ENCODE assay signal across 10 mouse cellular contexts in genomic region chr9:115023708-115024383, GRCm38 (mm10). TPM values are rescaled to one million over a fixed set of nuclear protein-coding genes. Genes with fewer than 3 reads are reported as not detected.
DNase-seq lines count a peak whose midpoint lies in the region; ATAC-seq and TF ChIP-seq lines count a peak whose summit lies in the region.
"Had no signal": no experiment of that assay in that cellular context is flagged by ENCODE, and none has a peak within 500 bp of the region (broad histone marks: within the 10 kb centered on the region; RNA-seq: fewer than 3 reads in every experiment).

No protein-coding gene starts in this region.

- no peak overlapping the region for H3K4me2 ChIP-seq in forebrain, postnatal 0 days (ENCODE audit: low read depth)
- H3K4me2 ChIP-seq in liver, embryonic 11.5 days: no peak overlapping the region
- H3K4me2 ChIP-seq: embryonic facial prominence, embryonic 15.5 days; limb, embryonic 15.5 days had no signal

- H3K9me3 ChIP-seq in forebrain, postnatal 0 days (ENCODE audit: low read length): no peaks in the 10 kb centered on the region
- no peaks in the 10 kb centered on the region for H3K9me3 ChIP-seq in liver, embryonic 11.5 days (ENCODE audit: control insufficient read depth, low read length)
- H3K9me3 ChIP-seq: embryonic facial prominence, embryonic 15.5 days; limb, embryonic 15.5 days had no signal

- peak; percentile 64 for ATAC-seq in forebrain, postnatal 0 days
- ATAC-seq in liver, embryonic 11.5 days (replicated peaks; ENCODE audit: low FRiP score): no peak

- WGBS in forebrain, postnatal 0 days: 72% methylated on average over 10 of the region's 10 CpGs
- 88% methylated on average over 10 of the region's 10 CpGs for WGBS in liver, embryonic 11.5 days

- no peak for TF ChIP-seq CTCF in forebrain, postnatal 0 days (IDR thresholded peaks at IDR 0.05; ENCODE audit: low read depth)

- H3K9ac ChIP-seq in forebrain, postnatal 0 days: no peak overlapping the region
- no peak overlapping the region for H3K9ac ChIP-seq in liver, embryonic 11.5 days (ENCODE audit: low read depth, low read length)
- H3K9ac ChIP-seq: embryonic facial prominence, embryonic 15.5 days; limb, embryonic 15.5 days had no signal

- H3K4me3 ChIP-seq in forebrain, postnatal 0 days (ENCODE audit: low read depth, low read length): no peak overlapping the region
- H3K4me3 ChIP-seq in liver, embryonic 11.5 days (ENCODE audit: low read depth, low read length): no peak overlapping the region
- H3K4me3 ChIP-seq: embryonic facial prominence, embryonic 15.5 days; limb, embryonic 15.5 days had no signal

- no peaks in the 10 kb centered on the region for H3K36me3 ChIP-seq in forebrain, postnatal 0 days (ENCODE audit: insufficient read depth)
- no peaks in the 10 kb centered on the region for H3K36me3 ChIP-seq in liver, embryonic 11.5 days (ENCODE audit: control insufficient read depth, insufficient read depth, low read length)
- H3K36me3 ChIP-seq: embryonic facial prominence, embryonic 15.5 days; limb, embryonic 15.5 days had no signal

- no peaks in the 10 kb centered on the region for H3K4me1 ChIP-seq in forebrain, postnatal 0 days (ENCODE audit: insufficient read depth)
- H3K4me1 ChIP-seq in liver, embryonic 11.5 days (replicated peaks; ENCODE audit: control insufficient read depth, insufficient read depth, low read length): no peaks in the 10 kb centered on the region
- H3K4me1 ChIP-seq: embryonic facial prominence, embryonic 15.5 days; limb, embryonic 15.5 days had no signal

- intact Hi-C loops in heart, postnatal 14 days (cut with DNase I): no loop called here

- H3K27me3 ChIP-seq in forebrain, postnatal 0 days (ENCODE audit: insufficient read depth, low read length): no peaks in the 10 kb centered on the region
- no peaks in the 10 kb centered on the region for H3K27me3 ChIP-seq in liver, embryonic 11.5 days (replicated peaks; ENCODE audit: control insufficient read depth, insufficient read depth, low read length)
- H3K27me3 ChIP-seq: embryonic facial prominence, embryonic 15.5 days; limb, embryonic 15.5 days had no signal

- peak; percentile 26 for DNase-seq in retina, adult 2 months (ENCODE audit: low read depth, low spot score)
- no peak for DNase-seq in retina, embryonic 14.5 days (ENCODE audit: low spot score)
- DNase-seq in forebrain, postnatal 0 days: peak; percentile 70
- DNase-seq in heart, postnatal 14 days: peak; percentile 20 to 43
- DNase-seq in skeletal muscle tissue, adult 2 months (ENCODE audit: low read depth, low spot score): peak; percentile 62
- no peak for DNase-seq in liver, embryonic 11.5 days (ENCODE audit: low spot score)
- DNase-seq in adrenal gland, postnatal 4 days (ENCODE audit: low spot score in 2 of 2): no peak
- DNase-seq: retina, postnatal 1 day had no signal

- H3K27ac ChIP-seq in forebrain, postnatal 0 days (ENCODE audit: low read depth, low read length): peak overlapping the region; percentile 75
- H3K27ac ChIP-seq in liver, embryonic 11.5 days (ENCODE audit: low read depth, low read length): no peak overlapping the region
- H3K27ac ChIP-seq: embryonic facial prominence, embryonic 15.5 days; limb, embryonic 15.5 days had no signal

RNA-seq across cellular contexts. Expression of gene Rps27rt, which starts 41.3 kb away (rescaled TPM):
- 15.0 and 44.3 TPM in 2 replicates for total RNA-seq in forebrain, postnatal 0 days (2014; rRNA removed)
- polyA plus RNA-seq in forebrain, postnatal 0 days (2015; fragmentation: Nextera tagmentation; extraction: Ambion mirVana): 292 and 386 TPM in 2 replicates
- total RNA-seq in heart, postnatal 14 days (2021): 10 to 100 TPM; 13.5 to 32.5 TPM
- 358 and 423 TPM in 2 replicates for polyA plus RNA-seq in liver, embryonic 11.5 days (2014; fragmentation: Nextera tagmentation; extraction: Ambion mirVana)
- total RNA-seq in adrenal gland, postnatal 4 days (2021): 100 to 1,000 TPM; 126 to 158 TPM

RNA-seq across cellular contexts. Expression of gene Osbpl10, which starts 45.5 kb away (rescaled TPM):
- 19.2 and 22.4 TPM in 2 replicates for total RNA-seq in forebrain, postnatal 0 days (2014; rRNA removed)
- polyA plus RNA-seq in forebrain, postnatal 0 days (2015; fragmentation: Nextera tagmentation; extraction: Ambion mirVana): 2.8 and 3.0 TPM in 2 replicates
- total RNA-seq in heart, postnatal 14 days (2021): 1 to 10 TPM; 2.9 to 3.2 TPM
- polyA plus RNA-seq in liver, embryonic 11.5 days (2014; fragmentation: Nextera tagmentation; extraction: Ambion mirVana): 0.66 and 0.69 TPM in 2 replicates
- 10 to 100 TPM; 14.9 to 15.5 TPM for total RNA-seq in adrenal gland, postnatal 4 days (2021)

Comparison
In these comparisons a context has a peak if more than half of its experiments do, and no peak if none do; other contexts are left out.
1. DNase-seq: peak in retina, adult 2 months (single experiment), forebrain, postnatal 0 days (single experiment), heart, postnatal 14 days (2 of 2) and skeletal muscle tissue, adult 2 months (single experiment); none in retina, embryonic 14.5 days (single experiment), liver, embryonic 11.5 days (single experiment) and adrenal gland, postnatal 4 days (0 of 2).